Mouse (Mus musculus): Measurements from ENCODE around the gene Syne1. TPM values are rescaled to one million over a fixed set of nuclear protein-coding genes. Genes with fewer than 3 reads are reported as not detected.
A peak's percentile ranks its signal among the peaks of the same experiment; 100 is the strongest.

Syne1 gene
- polyA plus RNA-seq, 1 experiment = 140 TPM

DNA sequence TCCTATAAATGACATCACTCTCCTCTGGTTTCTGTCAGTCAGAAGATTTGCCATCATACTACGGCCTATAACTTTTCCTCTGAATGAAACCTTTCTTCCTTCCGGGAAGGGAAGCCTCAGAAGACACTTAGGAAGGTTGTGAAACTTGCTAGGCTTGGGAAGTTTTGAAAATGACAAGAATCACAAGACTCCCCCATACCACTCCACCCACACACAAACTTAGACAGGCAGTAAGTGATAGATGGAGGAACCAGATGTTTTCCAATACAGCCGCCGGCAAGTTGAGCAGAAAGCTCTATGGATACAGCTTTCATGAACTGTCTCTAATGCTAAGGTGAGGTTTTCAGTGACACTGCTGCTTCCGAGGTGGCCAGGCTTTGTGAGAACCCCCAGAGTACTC lies 275.5 kb downstream of the Syne1 start:
- 90% methylated on average over 5 of the region's 5 CpGs for WGBS
- H3K4me3 ChIP-seq (ENCODE audit: insufficient read depth, low read depth, low read length) = no peak overlapping the region
- no peaks in the 10 kb centered on the region for H3K4me1 ChIP-seq (ENCODE audit: control insufficient read depth, insufficient read depth, low read length)
- no peak overlapping the region for H3K27ac ChIP-seq (ENCODE audit: insufficient read depth, low read depth, low read length)
- TF ChIP-seq CTCF (IDR thresholded peaks at IDR 0.05; ENCODE audit: insufficient read depth, low read depth, low read length) = no peak
- TF ChIP-seq POLR2A (IDR thresholded peaks at IDR 0.05; ENCODE audit: insufficient read depth, low read depth, low read length) = no peak

GRCm38 (mm10) chr10:5270641-5271040 lies 280.6 kb downstream of the Syne1 start:
- 80% methylated on average over 2 of the region's 2 CpGs for WGBS
- TF ChIP-seq CTCF (IDR thresholded peaks at IDR 0.05; ENCODE audit: insufficient read depth, low read depth, low read length) (no peak), POLR2A (IDR thresholded peaks at IDR 0.05; ENCODE audit: insufficient read depth, low read depth, low read length) (no peak)
- no peak overlapping the region for H3K27ac ChIP-seq (ENCODE audit: insufficient read depth, low read depth, low read length)
- no peak overlapping the region for H3K4me3 ChIP-seq (ENCODE audit: insufficient read depth, low read depth, low read length)
- H3K4me1 ChIP-seq (ENCODE audit: control insufficient read depth, insufficient read depth, low read length) = no peaks in the 10 kb centered on the region

DNA sequence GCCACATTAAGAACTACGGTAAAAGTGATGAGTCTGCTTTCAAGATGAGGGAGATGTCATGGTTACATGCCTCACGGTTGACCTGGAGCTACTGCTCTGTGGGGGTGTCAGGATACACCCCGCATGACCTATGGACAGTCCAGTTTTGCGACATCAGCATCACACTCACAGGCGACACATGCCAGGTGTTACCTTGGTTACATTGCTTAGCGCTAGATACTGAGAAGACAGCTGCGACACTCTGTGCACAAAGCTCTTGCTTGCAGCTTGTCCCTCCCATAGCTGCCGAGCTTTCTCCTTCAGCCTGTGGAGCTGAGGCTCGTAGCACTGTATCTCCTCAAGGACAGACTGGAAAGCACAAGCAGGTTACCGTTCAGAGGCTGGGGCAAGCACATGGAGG lies 286.9 kb downstream of the Syne1 start:
- H3K4me3 ChIP-seq (ENCODE audit: insufficient read depth, low read depth, low read length) = no peak overlapping the region
- no peaks in the 10 kb centered on the region for H3K4me1 ChIP-seq (ENCODE audit: control insufficient read depth, insufficient read depth, low read length)
- H3K27ac ChIP-seq (ENCODE audit: insufficient read depth, low read depth, low read length) = no peak overlapping the region
- TF ChIP-seq CTCF (IDR thresholded peaks at IDR 0.05; ENCODE audit: insufficient read depth, low read depth, low read length) (no peak), POLR2A (IDR thresholded peaks at IDR 0.05; ENCODE audit: insufficient read depth, low read depth, low read length) (no peak)
- 64% methylated on average over 10 of the region's 10 CpGs for WGBS

DNA sequence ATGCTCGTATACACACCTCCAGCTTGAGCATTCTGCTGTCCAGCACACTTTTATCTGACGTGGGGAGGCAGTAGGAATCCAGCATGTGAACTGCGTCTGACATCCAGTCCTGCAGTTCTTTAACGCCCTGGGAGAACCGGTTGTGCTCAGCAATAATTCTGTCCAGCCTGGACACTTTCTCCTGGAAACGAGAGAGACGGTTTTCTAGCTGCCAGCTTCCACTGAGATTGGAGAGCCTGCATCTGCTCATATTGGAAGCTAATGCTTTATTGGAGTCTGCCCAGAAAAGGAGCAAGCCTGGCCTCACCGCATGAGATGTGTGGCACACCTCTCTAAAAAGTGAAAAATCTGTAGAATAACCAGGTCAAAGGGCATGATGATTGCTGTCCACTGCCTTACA lies 288.6 kb downstream of the Syne1 start:
- WGBS = 82% methylated on average over 8 of the region's 8 CpGs
- Histone ChIP-seq H3K27ac (ENCODE audit: insufficient read depth, low read depth, low read length) (no peak overlapping the region), H3K4me1 (ENCODE audit: control insufficient read depth, insufficient read depth, low read length) (no peaks in the 10 kb centered on the region), H3K4me3 (ENCODE audit: insufficient read depth, low read depth, low read length) (no peak overlapping the region)
- no peak for TF ChIP-seq CTCF (IDR thresholded peaks at IDR 0.05; ENCODE audit: insufficient read depth, low read depth, low read length)
- no peak for TF ChIP-seq POLR2A (IDR thresholded peaks at IDR 0.05; ENCODE audit: insufficient read depth, low read depth, low read length)

- Histone ChIP-seq H3K27ac (ENCODE audit: insufficient read depth, low read depth, low read length) (no peak overlapping the region), H3K4me3 (ENCODE audit: insufficient read depth, low read depth, low read length) (no peak overlapping the region)
These were observed 294.6 kb downstream of the Syne1 start for GRCm38 (mm10) chr10:5256686-5257085.

GRCm38 (mm10) chr10:5253752-5254151 lies 297.5 kb downstream of the Syne1 start:
- Histone ChIP-seq H3K27ac (ENCODE audit: insufficient read depth, low read depth, low read length) (peak overlapping the region; percentile 29; the same call in 1 of the 2 replicates), H3K4me1 (ENCODE audit: control insufficient read depth, insufficient read depth, low read length) (peaks cover 6% of the 10 kb centered on the region; the same call in 1 of the 2 replicates), H3K4me3 (ENCODE audit: insufficient read depth, low read depth, low read length) (no peak overlapping the region)
- TF ChIP-seq CTCF (IDR thresholded peaks at IDR 0.05; ENCODE audit: insufficient read depth, low read depth, low read length) (no peak), POLR2A (IDR thresholded peaks at IDR 0.05; ENCODE audit: insufficient read depth, low read depth, low read length) (no peak)

More at GRCm38 (mm10) chr10:5256686-5257085, 294.6 kb downstream of the Syne1 start:
- peaks cover 2% of the 10 kb centered on the region; the same call in 1 of the 2 replicates for H3K4me1 ChIP-seq (ENCODE audit: control insufficient read depth, insufficient read depth, low read length)
- TF ChIP-seq CTCF (IDR thresholded peaks at IDR 0.05; ENCODE audit: insufficient read depth, low read depth, low read length) (no peak), POLR2A (IDR thresholded peaks at IDR 0.05; ENCODE audit: insufficient read depth, low read depth, low read length) (no peak)

GRCm38 (mm10) chr10:5250702-5251101 lies 300.6 kb downstream of the Syne1 start:
- no peak for TF ChIP-seq POLR2A (IDR thresholded peaks at IDR 0.05; ENCODE audit: insufficient read depth, low read depth, low read length)
- no peak for TF ChIP-seq CTCF (IDR thresholded peaks at IDR 0.05; ENCODE audit: insufficient read depth, low read depth, low read length)
- H3K4me1 ChIP-seq (ENCODE audit: control insufficient read depth, insufficient read depth, low read length) = peaks cover 6% of the 10 kb centered on the region; the same call in 1 of the 2 replicates
- no peak overlapping the region for H3K4me3 ChIP-seq (ENCODE audit: insufficient read depth, low read depth, low read length)
- 66% methylated on average over 10 of the region's 10 CpGs for WGBS
- no peak overlapping the region for H3K27ac ChIP-seq (ENCODE audit: insufficient read depth, low read depth, low read length)

- WGBS = 32% methylated on average over 4 of the region's 4 CpGs
- no peak overlapping the region for H3K4me3 ChIP-seq (ENCODE audit: insufficient read depth, low read depth, low read length)
- no peak overlapping the region for H3K27ac ChIP-seq (ENCODE audit: insufficient read depth, low read depth, low read length)
- TF ChIP-seq CTCF (IDR thresholded peaks at IDR 0.05; ENCODE audit: insufficient read depth, low read depth, low read length) (no peak), POLR2A (IDR thresholded peaks at IDR 0.05; ENCODE audit: insufficient read depth, low read depth, low read length) (no peak)
- peaks cover 2% of the 10 kb centered on the region for H3K4me1 ChIP-seq (ENCODE audit: control insufficient read depth, insufficient read depth, low read length)
These were observed 311.6 kb downstream of the Syne1 start for GRCm38 (mm10) chr10:5239680-5240079.

- H3K27ac ChIP-seq (ENCODE audit: insufficient read depth, low read depth, low read length) = no peak overlapping the region
- no peak overlapping the region for H3K4me3 ChIP-seq (ENCODE audit: insufficient read depth, low read depth, low read length)
- TF ChIP-seq CTCF (IDR thresholded peaks at IDR 0.05; ENCODE audit: insufficient read depth, low read depth, low read length) (no peak), POLR2A (IDR thresholded peaks at IDR 0.05; ENCODE audit: insufficient read depth, low read depth, low read length) (no peak)
- peaks cover 2% of the 10 kb centered on the region for H3K4me1 ChIP-seq (ENCODE audit: control insufficient read depth, insufficient read depth, low read length)
- WGBS = 63% methylated on average over 4 of the region's 4 CpGs
These were observed 314.4 kb downstream of the Syne1 start for GRCm38 (mm10) chr10:5236926-5237325.

DNA sequence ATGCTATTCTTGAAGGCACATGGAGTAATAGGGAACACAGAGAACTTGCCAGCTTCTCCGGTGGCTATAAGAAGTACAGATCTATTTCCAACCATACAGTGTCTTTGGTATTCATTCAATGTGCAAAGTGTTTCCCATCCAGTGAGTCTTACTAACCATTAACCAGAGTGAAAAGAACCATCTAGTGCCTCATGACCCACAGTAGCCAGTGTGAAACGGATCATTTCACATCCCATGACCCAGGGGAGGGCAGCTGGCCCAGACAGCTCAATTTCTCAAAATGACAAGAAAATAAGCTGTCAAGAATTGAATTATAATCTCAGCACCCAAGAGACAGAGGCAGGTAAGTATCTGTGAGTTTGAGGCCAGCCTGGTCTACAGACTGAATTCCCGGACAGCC lies 315.1 kb downstream of the Syne1 start:
- 87% methylated on average over 3 of the region's 3 CpGs for WGBS
- no peak for TF ChIP-seq CTCF (IDR thresholded peaks at IDR 0.05; ENCODE audit: insufficient read depth, low read depth, low read length)
- TF ChIP-seq POLR2A (IDR thresholded peaks at IDR 0.05; ENCODE audit: insufficient read depth, low read depth, low read length) = no peak
- Histone ChIP-seq H3K4me1 (ENCODE audit: control insufficient read depth, insufficient read depth, low read length) (peaks cover 2% of the 10 kb centered on the region), H3K27ac (ENCODE audit: insufficient read depth, low read depth, low read length) (no peak overlapping the region), H3K4me3 (ENCODE audit: insufficient read depth, low read depth, low read length) (no peak overlapping the region)
